Mouse (Mus musculus): Measurements from ENCODE around the gene Ppp1r13b. TPM values are rescaled to one million over a fixed set of nuclear protein-coding genes. Genes with fewer than 3 reads are reported as not detected.
A peak's percentile ranks its signal among the peaks of the same experiment; 100 is the strongest.

The Ppp1r13b gene
- total RNA-seq, 2 experiments from 2014 or later: 6.7 to 7.1 TPM

DNA sequence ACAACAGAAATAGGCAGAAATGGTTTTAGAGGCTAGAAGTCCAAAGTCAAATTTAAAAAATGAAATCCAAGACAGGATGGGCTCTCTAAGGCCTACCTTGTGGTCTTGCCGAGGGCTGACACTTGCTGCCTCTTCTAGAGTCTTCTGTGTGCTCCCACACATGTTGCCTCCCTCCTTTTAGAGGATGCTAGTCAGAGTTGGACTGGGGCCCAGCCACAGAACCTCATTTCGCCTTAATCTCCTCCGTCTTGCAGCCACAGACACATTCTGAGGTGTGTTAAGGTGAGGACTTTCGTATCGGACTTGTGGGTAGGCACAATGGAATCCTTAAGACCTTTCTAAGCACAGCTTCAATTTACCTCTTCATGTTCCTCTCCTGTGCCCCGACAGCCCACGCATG is 4.9 kb upstream of the Ppp1r13b start:
- no peak for TF ChIP-seq CTCF (IDR thresholded peaks at IDR 0.05)

GRCm38 (mm10) chr12:111911796-111912195 is 3.9 kb upstream of the Ppp1r13b start:
- intact Hi-C loops (cut with DNase I): no loop called here

More for the DNA sequence above, 4.9 kb upstream of the Ppp1r13b start:
- DNase-seq: no peak
- Histone ChIP-seq H3K27ac (no peak overlapping the region), H3K4me3 (no peak overlapping the region)
- intact Hi-C loops (cut with DNase I): no loop called here

DNA sequence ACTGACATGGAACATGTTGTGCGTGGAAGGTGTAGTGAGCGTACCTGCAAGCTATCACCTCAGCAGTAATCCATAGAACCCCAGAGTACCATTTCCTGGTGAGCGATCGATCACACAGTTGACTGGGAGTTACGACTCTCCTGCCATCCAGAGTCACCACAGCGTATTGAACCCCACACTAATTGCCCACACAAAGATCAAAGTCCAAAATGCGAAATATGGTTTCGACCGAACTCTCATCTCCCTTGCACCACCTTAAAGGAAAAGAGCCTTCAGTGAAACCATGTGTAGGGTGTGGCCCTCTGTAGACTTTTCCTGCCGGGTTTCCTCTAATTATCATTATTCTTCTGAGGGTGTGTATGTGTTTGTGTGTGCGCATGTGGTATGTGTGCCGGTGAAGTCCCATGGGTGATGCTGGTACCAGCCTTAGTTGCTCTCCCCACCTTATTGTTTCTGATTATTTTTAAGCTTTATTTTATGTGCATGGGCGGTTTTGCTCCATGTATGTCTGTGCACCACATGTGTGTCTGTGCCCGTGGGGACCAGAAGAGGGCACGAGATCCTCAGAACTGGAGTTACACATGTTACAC is 3.4 kb upstream of the Ppp1r13b start:
- peak overlapping the region; percentile 49 for H3K27ac ChIP-seq

More at GRCm38 (mm10) chr12:111911796-111912195, 3.9 kb upstream of the Ppp1r13b start:
- no peak overlapping the region for H3K4me3 ChIP-seq
- no peak for DNase-seq
- TF ChIP-seq CTCF (IDR thresholded peaks at IDR 0.05): no peak
- peak overlapping the region; percentile 46 for H3K27ac ChIP-seq

DNA sequence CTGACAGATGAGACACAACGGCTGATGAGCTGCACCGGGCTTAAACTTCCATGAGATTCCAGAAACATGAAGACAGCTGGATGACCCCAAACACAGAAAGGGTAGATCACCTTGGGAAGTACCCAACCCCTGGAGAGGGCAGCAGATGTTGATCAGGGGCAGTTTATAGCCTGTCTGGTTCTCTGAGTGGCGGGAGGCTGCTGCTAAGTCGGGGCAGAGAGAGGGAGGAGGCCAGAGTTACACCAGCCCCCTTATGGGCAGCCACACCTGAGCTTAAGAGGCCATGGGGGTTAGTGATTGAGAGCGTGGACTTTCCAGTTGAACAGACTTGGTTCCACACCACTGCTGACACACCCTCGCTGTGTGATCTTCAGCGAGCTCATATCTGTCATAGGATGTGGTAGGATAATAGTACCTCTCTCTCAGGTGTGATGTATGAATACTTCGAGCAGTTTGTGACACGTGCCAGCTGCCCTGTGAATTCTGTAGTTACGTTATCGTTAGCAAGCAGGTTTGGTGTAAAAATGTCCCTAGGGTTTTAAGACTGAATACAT is 1.2 kb upstream of the Ppp1r13b start:
- TF ChIP-seq CTCF (IDR thresholded peaks at IDR 0.05): no peak
- no peak for DNase-seq
- intact Hi-C loops (cut with DNase I): no loop called here
- Histone ChIP-seq H3K27ac (peak overlapping the region; percentile 88), H3K4me3 (no peak overlapping the region)

More for the DNA sequence above, 3.4 kb upstream of the Ppp1r13b start:
- intact Hi-C loops (cut with DNase I): no loop called here
- no peak overlapping the region for H3K4me3 ChIP-seq
- no peak for TF ChIP-seq CTCF (IDR thresholded peaks at IDR 0.05)
- no peak for DNase-seq

- intact Hi-C loops (cut with DNase I): no loop called here
- DNase-seq: peak; percentile 81
- TF ChIP-seq CTCF (IDR thresholded peaks at IDR 0.05): no peak
- Histone ChIP-seq H3K27ac (peak overlapping the region; percentile 88), H3K4me3 (peak overlapping the region; percentile 78)
Observed at GRCm38 (mm10) chr12:111907421-111907891, 454 bp downstream of the Ppp1r13b start.

DNA sequence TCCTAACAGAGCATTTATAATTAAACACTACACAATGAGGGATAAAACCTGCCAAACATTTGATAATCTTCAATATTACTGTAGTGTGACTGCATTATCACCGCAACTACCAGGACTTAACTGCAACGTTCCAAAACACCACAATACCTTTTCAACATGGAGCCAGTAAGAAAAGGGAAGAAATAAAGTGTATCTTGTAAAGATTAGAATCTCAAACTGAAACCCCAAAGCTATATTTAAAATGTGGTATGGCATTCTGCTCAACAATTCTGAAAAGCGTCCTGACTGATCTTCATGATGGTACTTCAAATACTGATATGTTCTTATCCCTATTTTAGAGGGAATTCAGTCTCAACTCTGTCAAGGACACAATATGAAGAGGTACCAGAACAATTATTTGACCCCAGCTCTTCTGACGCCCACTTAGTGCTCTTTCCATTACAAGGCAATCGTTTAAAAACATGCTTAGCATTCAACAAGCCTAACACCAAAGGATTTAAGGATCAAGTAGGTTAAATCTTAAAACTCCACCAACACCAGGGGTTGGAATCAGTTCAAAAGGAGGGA is 1.5 kb downstream of the Ppp1r13b start:
- Histone ChIP-seq H3K27ac (peak overlapping the region; percentile 88), H3K4me3 (peak overlapping the region; percentile 78)
- intact Hi-C loops (cut with DNase I): no loop called here
- TF ChIP-seq CTCF (IDR thresholded peaks at IDR 0.05): no peak
- DNase-seq: no peak

DNA sequence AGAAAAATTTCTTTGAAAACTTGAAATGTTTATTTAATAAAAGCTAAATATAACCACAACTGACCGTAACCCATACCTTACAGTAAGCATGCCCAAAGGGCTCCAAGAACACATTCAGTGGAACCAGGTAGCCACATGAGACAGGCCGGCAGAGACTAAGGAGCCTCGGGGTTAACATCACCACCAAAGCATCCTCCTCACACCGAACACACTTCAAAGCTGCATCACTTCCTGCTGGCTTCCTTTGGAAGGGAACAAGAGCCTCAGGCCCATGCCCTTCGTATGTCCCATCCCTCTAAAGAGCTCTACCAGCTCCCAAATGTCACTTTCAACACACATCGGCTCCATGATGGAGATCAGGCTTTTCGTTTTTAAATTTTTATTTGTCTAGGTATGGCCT is 5.4 kb downstream of the Ppp1r13b start:
- Histone ChIP-seq H3K27ac (no peak overlapping the region), H3K4me3 (no peak overlapping the region)
- TF ChIP-seq CTCF (IDR thresholded peaks at IDR 0.05): no peak
- intact Hi-C loops (cut with DNase I): no loop called here
- DNase-seq: no peak

DNA sequence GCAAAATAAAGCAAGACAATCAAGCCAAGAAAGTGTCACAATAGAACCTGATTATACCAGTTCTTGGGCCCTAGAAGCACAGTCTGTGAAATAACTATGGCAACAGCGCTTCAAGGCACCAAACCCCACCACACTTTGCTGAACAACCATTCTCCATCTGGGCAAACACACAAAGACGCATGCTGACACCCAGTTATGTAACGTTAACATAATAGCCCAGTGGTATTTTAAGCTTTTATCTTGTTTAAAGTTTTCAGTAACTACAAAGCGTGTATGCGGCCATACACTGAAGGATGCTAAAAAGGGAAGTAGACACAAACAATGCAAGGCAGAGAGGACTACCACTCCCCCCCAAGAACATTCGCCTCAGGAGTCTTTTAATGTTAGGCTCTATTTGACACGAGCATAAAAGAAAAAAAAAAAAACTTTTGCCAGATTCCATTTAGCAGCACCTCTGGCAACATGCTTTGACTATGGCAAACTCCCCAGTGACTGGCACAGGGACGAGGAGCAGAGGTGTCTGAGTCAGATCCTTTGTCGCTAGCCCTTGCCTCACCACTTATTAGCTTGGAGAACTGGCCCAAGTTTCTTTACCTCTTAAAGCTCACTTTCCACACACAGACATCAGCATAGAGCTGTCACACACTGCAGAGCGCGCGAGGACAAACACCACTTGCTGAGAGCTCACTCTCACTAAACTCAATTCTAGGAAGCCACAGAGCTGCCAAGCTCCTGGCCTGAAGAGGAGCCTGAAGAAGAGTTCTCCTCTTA is 6.6 kb downstream of the Ppp1r13b start:
- H3K4me3 ChIP-seq: no peak overlapping the region
- H3K27ac ChIP-seq: peak overlapping the region; percentile 31; the same call in 1 of the 2 replicates
- TF ChIP-seq CTCF (IDR thresholded peaks at IDR 0.05): no peak
- DNase-seq: no peak
- intact Hi-C loops (cut with DNase I): no loop called here

DNA sequence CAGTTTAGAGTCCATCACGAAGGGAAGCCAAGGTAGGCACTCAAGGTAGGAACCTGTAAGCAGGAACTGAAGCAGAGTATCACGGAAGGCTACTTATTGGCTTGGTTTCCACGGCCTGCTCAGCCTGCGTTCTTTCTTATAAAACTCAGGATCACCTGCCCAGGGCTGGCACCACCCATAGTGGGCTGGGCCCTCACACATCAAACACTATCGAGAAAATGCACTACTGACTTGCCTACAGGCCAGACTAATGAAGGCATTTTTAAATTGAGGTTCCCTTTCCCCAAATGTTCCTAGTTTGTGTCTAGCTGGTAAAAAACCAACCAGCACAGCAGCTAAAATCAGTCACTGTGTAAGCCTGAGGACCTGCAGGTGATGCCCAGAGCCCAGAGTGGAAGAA is 8.3 kb downstream of the Ppp1r13b start:
- TF ChIP-seq CTCF (IDR thresholded peaks at IDR 0.05): no peak
- no peak for DNase-seq
- Histone ChIP-seq H3K27ac (no peak overlapping the region; the same call in 1 of the 2 replicates), H3K4me3 (no peak overlapping the region)
- intact Hi-C loops (cut with DNase I): no loop called here

DNA sequence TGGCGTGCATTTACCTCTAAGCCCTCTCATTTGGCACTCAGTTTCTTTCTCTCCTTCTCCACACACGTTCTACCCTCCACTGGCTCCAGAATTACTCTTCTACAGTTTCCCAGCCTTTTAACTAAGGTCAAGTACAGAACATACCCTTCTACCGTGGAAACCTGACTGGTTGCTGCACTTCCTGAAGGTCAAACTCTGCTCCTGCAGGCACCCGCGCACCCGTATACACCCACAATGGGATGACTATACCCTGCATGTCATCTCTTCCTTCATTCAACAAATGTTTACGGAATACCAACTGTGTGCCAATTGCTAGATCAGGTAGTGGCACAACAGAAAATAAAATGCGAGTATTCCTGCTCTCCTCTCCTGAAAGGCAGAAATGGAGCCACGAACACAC is 9.2 kb downstream of the Ppp1r13b start:
- Histone ChIP-seq H3K4me3 (no peak overlapping the region), H3K27ac (peak overlapping the region; percentile 70; the same call in 1 of the 2 replicates)
- intact Hi-C loops (cut with DNase I): no loop called here
- TF ChIP-seq CTCF (IDR thresholded peaks at IDR 0.05): no peak
- DNase-seq: no peak

- Histone ChIP-seq H3K4me3 (no peak overlapping the region), H3K27ac (peak overlapping the region; percentile 70)
- no peak for DNase-seq
- intact Hi-C loops (cut with DNase I): no loop called here
- no peak for TF ChIP-seq CTCF (IDR thresholded peaks at IDR 0.05)
Observed at GRCm38 (mm10) chr12:111896908-111897661, 10.8 kb downstream of the Ppp1r13b start.

GRCm38 (mm10) chr12:111894082-111894481 is 13.8 kb downstream of the Ppp1r13b start:
- no peak for TF ChIP-seq CTCF (IDR thresholded peaks at IDR 0.05)
- peak; percentile 71 for DNase-seq
- Histone ChIP-seq H3K27ac (peak overlapping the region; percentile 71), H3K4me3 (no peak overlapping the region)
- intact Hi-C loops (cut with DNase I): no loop called here

Data from gastrocnemius, adult 2 months (tissue).